Mouse (Mus musculus): Measurements from ENCODE around the gene Gm8180.
"Not testable (repeated sequence)": the region's sequence is repeated elsewhere in the genome, so short reads cannot be mapped to it uniquely, and the experiment has no call there.

The Gm8180 gene

DNA sequence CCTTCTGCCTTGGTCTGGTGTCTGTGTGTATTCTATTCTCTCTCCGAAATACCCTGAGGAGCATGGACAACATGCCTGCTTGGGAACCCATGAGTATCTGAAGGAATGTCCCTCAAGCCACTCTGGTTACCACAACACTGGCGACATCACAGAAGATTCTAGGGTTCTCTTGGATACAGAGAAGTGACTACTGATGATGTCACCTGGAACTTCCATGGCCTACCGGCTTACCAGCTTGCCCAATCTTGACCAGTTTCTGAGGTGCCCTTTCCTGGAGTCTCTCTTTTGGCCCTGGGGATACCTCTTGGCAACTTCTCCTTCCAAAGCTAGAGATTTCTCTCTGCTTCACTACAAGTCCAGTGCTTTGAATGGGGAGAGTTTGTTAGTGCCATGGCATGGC, at the start of gene Gm8180:
Gene Gm8180 (minus strand): TSS at position 101 of the 400 bp plus-strand sequence.
- DNase-seq: not testable (repeated sequence)

DNA sequence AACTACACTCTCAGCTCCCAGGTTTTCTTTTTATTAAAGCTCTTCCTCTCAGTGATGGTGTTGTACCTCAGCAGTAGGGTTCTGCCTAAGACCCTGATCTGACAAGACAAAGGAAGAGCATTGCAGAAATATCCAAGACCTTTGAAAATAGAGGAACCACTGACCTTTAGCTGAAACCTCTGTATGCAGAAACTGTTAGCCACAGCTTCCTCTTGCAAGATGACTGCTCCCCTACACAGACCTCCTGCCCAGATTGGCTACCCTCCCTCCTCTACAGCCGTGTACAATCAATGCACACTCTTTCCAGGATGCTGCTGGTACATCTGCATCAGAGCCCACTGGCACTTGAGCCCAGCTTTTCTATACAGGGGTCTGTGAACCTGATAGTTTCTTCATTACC, 45.8 kb upstream of the Gm8180 start:
- not testable (repeated sequence) for DNase-seq

DNA sequence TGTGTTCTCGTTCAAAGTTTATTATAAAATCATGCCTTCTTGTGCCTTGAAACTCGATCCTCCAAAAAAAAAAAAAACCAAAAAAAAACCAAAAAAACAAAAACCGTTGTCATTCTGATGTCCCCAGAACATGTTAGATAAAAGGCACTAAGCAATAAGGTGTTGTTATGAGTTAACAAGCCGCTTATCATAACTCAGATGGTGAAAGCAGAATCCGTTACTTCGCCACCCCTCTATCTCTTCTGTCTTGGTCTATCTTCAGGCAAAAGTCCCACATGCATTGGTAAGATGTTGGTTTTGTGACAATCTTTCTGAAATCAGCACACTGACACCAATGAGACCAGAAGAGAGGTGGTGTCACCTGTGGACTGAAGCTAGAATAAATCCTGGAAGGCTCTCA, 39.6 kb upstream of the Gm8180 start:
- DNase-seq: not testable (repeated sequence)

DNA sequence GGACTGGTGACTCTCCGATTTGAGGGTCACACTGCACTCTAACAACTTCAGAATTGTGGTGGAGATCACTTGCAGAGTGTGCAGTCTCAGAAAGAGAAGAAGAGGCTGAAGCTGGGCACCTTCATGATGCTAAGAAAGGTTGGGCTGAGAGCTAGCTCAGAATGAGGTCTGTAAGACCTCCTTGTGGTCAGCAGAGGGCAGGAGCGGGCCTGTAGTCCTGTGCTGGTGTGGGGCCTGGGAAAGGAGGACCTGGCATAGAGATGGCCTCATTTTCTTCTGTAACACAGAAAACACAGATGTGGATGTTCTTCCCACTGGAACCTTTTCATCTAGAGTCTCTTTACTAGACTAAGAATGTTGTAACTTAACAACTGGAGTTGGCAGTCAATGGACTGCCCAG, 37.3 kb upstream of the Gm8180 start:
- not testable (repeated sequence) for DNase-seq

- DNase-seq: peak; percentile 11
Measured at GRCm38 (mm10) chr14:43812458-43812857, 27.9 kb upstream of the Gm8180 start.

GRCm38 (mm10) chr14:43808142-43808541, 23.6 kb upstream of the Gm8180 start:
- not testable (repeated sequence) for DNase-seq

DNA sequence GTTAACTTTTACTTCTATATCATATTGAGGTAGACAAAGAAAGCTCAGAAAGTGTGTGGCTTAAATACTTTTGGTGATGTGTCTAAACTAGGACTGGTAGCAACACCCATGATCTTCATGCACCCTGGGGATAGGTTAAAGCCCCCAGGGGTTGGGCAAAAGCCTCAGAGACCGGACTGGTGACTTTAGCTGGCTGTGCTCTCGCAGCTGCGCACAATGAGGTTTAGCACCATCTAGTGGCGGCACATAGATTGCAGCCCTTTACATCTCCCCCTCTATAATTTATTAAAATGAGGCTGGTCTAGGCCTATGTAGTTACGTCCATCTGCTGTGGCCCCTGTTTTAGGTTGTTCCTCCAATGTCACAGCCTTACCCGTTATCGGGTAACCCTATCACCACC, 19.9 kb upstream of the Gm8180 start:
- DNase-seq: not testable (repeated sequence)

- not testable (repeated sequence) for DNase-seq
Measured at GRCm38 (mm10) chr14:43796905-43797470, 12.4 kb upstream of the Gm8180 start.

DNA sequence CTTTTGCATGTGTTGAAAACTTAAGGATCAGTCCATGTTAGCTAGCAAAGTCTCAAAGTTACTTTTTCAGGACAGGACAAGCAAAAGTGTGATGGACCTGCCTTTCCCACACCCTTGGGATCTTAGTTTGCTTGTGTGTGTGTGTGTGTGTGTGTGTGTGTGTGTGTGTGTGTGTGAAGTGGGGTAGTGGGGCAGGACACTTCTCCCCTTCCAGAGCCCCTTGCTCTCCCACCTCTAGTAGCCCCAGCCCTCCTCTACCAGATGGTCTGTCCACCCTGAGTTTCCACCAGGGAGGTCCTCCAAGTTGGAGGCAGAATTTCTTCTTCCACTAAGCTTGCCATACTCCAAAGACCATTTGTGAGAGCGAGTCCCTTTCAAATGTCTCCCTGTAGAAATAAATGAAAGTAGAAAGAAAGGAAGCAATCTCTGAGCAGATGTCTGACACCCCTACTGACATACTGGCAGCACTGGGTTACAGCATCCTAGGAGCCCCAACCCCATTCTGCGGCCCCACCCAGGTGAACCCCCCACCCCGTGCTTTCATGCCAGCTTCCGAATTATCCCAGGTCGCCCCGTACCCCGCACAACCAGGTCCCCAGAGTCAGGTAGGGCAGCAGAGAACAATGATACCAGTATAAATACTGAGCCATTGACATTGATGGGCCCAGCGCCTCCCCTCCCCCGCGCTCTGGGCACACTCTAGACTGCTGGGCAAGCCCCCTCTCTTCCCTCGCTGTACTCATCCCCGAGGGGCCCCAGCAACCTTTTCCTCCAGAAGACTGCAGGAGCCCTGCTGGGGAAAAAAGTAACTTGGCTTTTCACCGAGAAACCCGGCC, 11.7 kb upstream of the Gm8180 start:
- no peak for DNase-seq

DNA sequence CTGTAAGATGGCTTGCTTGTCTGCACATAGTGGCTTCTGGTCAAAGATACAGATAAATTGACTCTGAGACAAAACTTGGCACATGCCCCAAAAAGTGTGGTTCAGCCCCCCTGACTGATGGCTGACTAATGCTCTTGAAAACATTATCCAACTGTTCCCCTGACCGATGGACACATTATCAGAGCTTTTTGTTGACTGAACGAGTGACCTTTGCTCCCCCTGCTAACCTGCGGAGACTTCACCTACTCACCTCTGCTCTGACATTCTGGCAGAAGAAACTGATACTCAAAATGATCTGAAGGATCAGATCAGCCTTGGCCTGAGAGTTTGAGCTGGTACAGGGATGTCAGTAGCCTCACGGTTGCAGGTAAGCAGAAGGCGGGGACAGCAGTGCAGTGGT, 9.3 kb upstream of the Gm8180 start:
- DNase-seq: not testable (repeated sequence)

- not testable (repeated sequence) for DNase-seq
Measured at GRCm38 (mm10) chr14:43747566-43747965, 37.0 kb downstream of the Gm8180 start, which contains the start of gene Gm6526. Gene Gm6526, plus strand, starts transcription at chr14:43747866.
